Mouse (Mus musculus) lung, postnatal 0 days (tissue): ENCODE data around the gene Plekhh2.

Experiments
- CTCF ChIP-seq: IDR thresholded peaks from 2 replicates; pipeline ENCODE4 v1.5.1; 2016; ENCODE audit warnings: antibody characterized with exemption, mild to moderate bottlenecking
- EP300 ChIP-seq: IDR thresholded peaks from 2 replicates; pipeline ENCODE4 v1.6.1; 2016; ENCODE audit warnings: antibody characterized with exemption, mild to moderate bottlenecking, control low read depth

DNA sequence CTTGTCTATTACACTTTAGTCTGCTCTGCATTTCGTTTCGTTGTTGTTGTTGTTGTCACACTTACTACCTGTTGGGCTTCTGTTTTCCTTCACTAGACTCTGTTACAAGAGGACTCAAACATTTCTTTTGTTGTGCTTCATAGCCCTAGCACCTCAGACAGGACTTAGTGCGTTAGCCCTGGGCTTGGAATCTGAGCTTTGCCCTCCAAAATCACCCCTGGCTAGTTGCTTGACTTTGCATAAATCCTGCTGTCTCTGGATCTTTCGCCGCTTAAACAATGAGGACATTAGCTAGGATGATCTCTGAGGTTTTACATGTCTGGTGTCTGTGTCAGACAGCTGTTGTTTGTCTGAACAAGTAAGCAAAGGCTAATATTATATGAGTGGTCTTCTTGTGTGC lies 62.2 kb downstream of the Plekhh2 start:
- TF ChIP-seq CTCF (no peak), EP300 (no peak)
